Mouse (Mus musculus): Measurements from ENCODE around the gene Nes. TPM values are rescaled to one million over a fixed set of nuclear protein-coding genes. Genes with fewer than 3 reads are reported as not detected.

Gene Nes
- not detected for total RNA-seq (2023)

DNA sequence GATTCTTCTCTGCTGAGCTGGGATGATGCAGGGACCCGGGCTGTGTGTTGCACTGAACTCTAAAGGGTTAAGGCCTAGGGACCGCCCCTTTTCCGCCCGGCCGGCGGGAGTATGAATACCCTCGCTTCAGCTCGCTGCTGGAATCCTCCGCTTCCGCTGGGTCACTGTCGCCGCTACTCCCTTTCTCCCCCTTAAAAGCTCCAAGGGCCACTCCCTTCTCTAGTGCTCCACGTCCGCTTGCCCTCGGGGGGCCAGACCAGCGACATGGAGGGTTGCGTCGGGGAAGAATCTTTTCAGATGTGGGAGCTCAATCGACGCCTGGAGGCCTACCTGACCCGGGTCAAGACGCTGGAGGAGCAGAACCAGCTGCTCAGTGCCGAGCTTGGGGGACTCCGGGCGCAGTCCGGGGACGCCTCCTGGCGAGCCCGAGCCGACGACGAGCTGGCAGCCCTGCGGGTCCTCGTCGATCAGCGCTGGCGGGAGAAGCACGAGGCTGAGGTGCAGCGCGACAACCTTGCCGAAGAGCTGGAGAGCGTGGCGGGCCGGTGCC is at the start of gene Nes:
Nes (plus strand) TSS at position 140 of the 550 bp plus-strand sequence.

DNA sequence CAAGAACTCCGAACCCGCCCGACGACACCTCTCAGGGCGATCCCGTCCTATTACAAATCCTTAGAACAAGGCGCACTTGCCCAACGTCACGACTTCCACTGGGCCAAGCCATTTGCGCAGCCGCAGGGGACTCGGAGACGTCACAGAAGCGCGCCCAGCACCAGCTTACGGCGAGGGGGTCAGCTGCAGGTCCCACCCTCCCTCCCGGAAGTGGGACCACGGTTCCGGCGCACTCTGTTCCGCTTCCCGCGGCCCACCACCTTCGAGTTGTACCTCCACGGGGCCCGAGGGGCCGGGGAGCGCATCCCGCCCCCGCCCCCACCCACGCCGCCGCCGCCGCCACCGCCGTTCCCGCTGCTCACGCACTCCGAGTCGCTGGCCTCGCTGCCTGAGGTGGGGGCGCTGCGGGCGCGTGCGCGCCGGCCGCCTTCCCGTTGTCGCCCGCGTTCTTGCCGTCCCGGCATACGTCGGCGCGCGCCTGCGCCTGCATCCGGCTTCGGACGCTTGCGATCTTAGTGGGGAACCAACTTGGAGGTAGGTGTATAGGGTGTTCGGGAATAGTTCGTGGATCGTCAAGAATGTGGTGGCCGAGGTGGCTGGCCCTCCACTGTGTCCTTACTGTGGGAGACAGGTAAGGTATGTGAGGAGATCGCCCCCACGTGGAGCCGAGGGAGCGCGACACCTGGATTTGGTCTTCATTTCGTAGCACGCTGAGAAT is 40.6 kb upstream of the Nes start, which contains the start of the genes Isg20l2 and Rrnad1:
Isg20l2 (plus strand) TSS at position 237 of the 718 bp plus-strand sequence.
Rrnad1 (minus strand) TSS at position 640 of the 718 bp plus-strand sequence.

DNA sequence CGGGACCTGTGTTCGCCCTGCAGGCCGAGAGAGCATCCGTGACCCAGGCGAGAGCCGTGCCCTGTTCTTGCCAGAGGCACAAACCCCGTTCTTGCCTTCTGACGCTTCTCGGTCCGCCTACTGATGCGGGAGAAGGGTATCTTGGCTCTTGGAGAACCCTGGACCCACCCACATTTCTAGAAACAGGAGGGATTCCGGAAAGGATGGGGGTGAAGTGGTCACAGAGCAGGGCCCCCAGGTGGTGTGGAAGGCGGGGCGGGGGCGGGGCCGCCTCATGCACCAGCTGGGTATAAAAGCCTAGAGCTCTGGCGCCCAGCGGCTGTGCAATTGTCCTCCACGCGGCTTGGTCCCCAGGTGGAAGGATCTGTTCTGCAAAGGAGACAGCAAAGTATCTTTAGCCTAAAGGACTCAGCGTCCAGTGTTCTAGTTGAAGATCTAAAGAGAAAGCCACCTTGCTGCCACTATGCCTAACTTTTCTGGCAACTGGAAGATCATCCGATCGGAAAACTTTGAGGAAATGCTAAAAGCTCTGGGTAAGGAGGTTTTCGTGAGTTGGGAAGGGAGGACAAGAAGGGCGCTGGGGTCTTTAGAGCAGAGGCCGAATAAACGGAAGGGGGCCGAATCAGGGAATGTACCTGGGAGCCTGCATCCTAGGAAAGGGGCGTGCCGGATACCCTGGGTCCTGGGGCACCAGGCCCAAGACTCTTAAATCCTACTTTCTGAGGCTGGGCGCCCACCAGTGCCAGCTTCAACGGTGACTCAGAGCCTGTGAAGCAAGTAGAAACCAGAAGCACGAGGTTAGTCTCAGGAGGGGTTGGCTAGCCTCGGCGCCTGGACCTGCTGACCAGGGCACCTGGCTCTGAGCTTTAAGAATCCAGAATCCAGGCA is 22.3 kb upstream of the Nes start, which contains the start of gene Crabp2:
Crabp2 (plus strand) TSS at position 289 of the 888 bp plus-strand sequence.

DNA sequence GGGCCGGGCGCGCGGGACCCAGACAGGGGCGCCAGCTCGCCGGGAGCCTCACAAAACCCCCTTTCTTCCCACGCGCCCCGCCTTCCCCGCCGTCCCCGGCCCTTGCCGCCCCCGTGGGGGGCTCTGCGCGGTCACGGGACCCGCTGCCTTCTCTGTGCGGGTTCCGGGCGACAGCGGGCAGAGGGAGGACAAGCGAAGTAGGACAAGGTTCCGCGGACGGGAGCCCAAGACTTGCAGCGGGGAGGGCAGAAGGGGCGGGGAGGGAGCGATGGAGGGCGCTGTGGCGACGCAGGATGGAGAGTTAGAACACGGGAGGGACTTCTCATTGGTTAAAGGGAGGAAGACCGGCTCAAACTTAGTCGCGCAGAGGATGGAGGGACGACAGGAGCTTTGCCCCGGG is 29.3 kb downstream of the Nes start, which contains the start of gene Bcan:
Bcan (minus strand) TSS at position 50 of the 400 bp plus-strand sequence.

DNA sequence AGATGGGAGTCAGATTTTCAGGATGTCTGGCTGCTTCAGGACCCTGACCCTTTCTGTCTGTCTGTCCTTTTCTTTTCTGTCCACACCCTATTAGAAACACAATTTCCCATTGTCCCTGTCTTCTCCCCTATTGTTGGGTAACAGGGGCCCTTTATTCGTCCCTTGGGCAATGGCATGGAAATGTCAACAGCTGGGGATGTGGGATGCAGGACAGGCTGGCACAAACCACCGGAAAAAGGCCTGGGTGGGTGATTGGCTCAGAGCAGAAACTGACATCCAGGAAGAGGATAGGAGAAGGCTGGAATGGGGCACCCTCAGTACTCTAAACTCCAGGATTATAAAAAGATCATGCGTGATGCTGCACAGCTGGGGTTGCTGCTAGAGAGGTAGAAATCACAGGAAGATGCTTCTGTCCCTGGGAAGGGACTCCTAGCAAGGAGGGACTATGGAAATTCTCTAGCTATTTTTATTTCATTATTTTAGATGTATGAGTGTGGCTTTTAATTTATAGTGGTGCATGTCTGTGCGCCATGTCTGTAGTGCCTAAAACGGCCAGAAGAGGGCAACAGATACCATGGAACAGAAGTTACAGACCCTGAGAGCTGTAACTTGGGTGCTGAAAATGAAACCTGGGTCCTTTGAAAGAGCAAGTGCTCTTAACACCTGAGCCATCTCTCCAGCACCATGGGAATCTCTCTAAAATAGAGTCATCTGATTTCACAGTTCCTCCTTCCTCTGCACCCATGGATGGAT is 56.7 kb downstream of the Nes start, which contains the start of gene Hapln2:
Hapln2 (minus strand) TSS at position 150 of the 753 bp plus-strand sequence.

Other genes with a start within 250 kb of the Nes start
- gene Lrrc71, start 222.5 kb upstream of the Nes start, total RNA-seq (2023), result under 1 TPM; 0.31 to 0.94 TPM
- not detected for gene Ntrk1, start 175.9 kb upstream of the Nes start, total RNA-seq (2023)
- gene Insrr, start 174.1 kb upstream of the Nes start, total RNA-seq (2023), result not detected
- 1 to 10 TPM in 1 of 2 experiments, under 1 TPM in 1; 0.22 to 1.3 TPM for gene Pear1, start 146.8 kb upstream of the Nes start, total RNA-seq (2023)
- under 1 TPM; 0.57 to 0.70 TPM for gene Sh2d2a, start 124.3 kb upstream of the Nes start, total RNA-seq (2023)
- 10 to 100 TPM; 30.5 to 30.9 TPM for gene Prcc, start 85.5 kb upstream of the Nes start, total RNA-seq (2023)
- 100 to 1,000 TPM; 117 to 149 TPM for gene Hdgf, start 64.8 kb upstream of the Nes start, total RNA-seq (2023)
- 10 to 100 TPM; 65.4 to 71.5 TPM for gene Mrpl24, start 51.6 kb upstream of the Nes start, total RNA-seq (2023)
- gene Isg20l2, start 40.8 kb upstream of the Nes start, total RNA-seq (2023), result 10 to 100 TPM; 23.2 to 24.4 TPM
- gene Rrnad1, start 40.4 kb upstream of the Nes start, total RNA-seq (2023), result 10 to 100 TPM in 1 of 2 experiments, 1 to 10 TPM in 1; 9.9 to 12.1 TPM
- not detected for gene Crabp2, start 22.4 kb upstream of the Nes start, total RNA-seq (2023)
- gene Bcan, start 29.2 kb downstream of the Nes start, total RNA-seq (2023), result not detected
- gene Hapln2, start 56.5 kb downstream of the Nes start, total RNA-seq (2023), result not detected
- gene Gpatch4, start 72.0 kb downstream of the Nes start, total RNA-seq (2023), result 1 to 10 TPM; 2.5 to 5.9 TPM
- gene Naxe, start 87.4 kb downstream of the Nes start, total RNA-seq (2023), result 10 to 100 TPM; 26.4 to 30.3 TPM
- gene Ttc24, start 107.2 kb downstream of the Nes start, total RNA-seq (2023), result not detected
- 10 to 100 TPM; 35.3 to 39.7 TPM for gene Iqgap3, start 110.9 kb downstream of the Nes start, total RNA-seq (2023)
- 10 to 100 TPM; 55.4 to 69.5 TPM for gene Mef2d, start 171.3 kb downstream of the Nes start, total RNA-seq (2023)

All from neutrophil, adult 83 days (primary cell).